Mouse (Mus musculus) embryonic facial prominence, embryonic 12.5 days (tissue): Measurements from ENCODE around the gene Pink1. TPM values are rescaled to one million over a fixed set of nuclear protein-coding genes. Genes with fewer than 3 reads are reported as not detected.

Experiments
- ATAC-seq: fragments of 200-750 bp; cut with Nextera tagmentation; 2 replicates; pipeline ENCODE4 v1.8.0; 2017; ENCODE audit not compliant: insufficient number of reproducible peaks, insufficient read depth, low FRiP score, low TSS enrichment
- H3K27ac ChIP-seq: fragments of 300-500 bp; sonication (generic); 2 replicates; pipeline ENCODE4 v1.5.1; 2016; ENCODE audit warnings: mild to moderate bottlenecking
- H3K27me3 ChIP-seq: fragments of 300-500 bp; sonication (generic); 2 replicates; pipeline ENCODE4 v1.6.1; 2016; ENCODE audit warnings: mild to moderate bottlenecking, moderate library complexity
- H3K36me3 ChIP-seq: fragments of 300-500 bp; sonication (generic); 2 replicates; pipeline ENCODE4 v1.6.1; 2016; ENCODE audit warnings: mild to moderate bottlenecking
- H3K4me1 ChIP-seq: fragments of 300-500 bp; sonication (generic); 2 replicates; pipeline ENCODE4 v1.6.1; 2016
- H3K4me2 ChIP-seq: fragments of 300-500 bp; sonication (generic); replicated peaks from 2 replicates; pipeline ENCODE4 v1.6.1; 2016; ENCODE audit warnings: mild to moderate bottlenecking, moderate library complexity
- H3K4me3 ChIP-seq: fragments of 300-500 bp; sonication (generic); 2 replicates; pipeline ENCODE4 v1.5.1; 2016; ENCODE audit warnings: mild to moderate bottlenecking
- H3K9ac ChIP-seq: fragments of 300-500 bp; sonication (generic); 2 replicates; pipeline ENCODE4 v1.6.1; 2016; ENCODE audit warnings: mild to moderate bottlenecking, moderate library complexity
- H3K9me3 ChIP-seq: fragments of 300-500 bp; sonication (generic); 2 replicates; pipeline ENCODE4 v1.6.1; 2016; ENCODE audit warnings: mild to moderate bottlenecking, moderate library complexity
- WGBS: fragments of 180-500 bp; shearing (Covaris S2); methylation state at CpG from one replicate; pipeline ENCODE4 v1.1.7; 2016; 5-methylcytosine and 5-hydroxymethylcytosine counted together
- polyA plus RNA-seq: library from polyadenylated mRNA; unstranded; fragments of >200 nt; fragmentation: Nextera tagmentation; extraction: Ambion mirVana; gene quantifications from 2 replicates; pipeline ENCODE4 v1.2.1, GENCODE M21; 2016

The Pink1 gene
- polyA plus RNA-seq, 1 experiment from 2014 or later, result 54.9 TPM

DNA sequence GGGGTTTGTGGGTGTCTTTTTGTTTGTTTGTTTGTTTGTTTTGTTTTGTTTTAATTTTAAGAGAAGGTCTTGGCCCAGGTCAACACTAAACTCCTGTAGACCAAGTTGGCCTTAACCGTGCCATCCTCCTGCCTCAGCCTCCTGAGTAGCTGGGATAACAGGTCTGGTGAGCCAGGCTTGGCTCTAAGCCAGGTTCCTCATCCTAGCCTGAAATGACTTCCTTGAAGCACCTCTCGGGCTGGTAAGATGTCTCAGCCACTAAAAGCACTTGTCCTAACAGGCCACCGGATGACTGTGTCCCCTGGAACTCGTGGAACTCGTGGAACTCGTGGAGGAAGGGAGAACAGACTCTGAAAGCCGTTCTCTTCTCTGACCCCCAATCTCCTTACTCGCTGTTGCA, 30.0 kb upstream of the Pink1 start:
- no peak overlapping the region for H3K27ac ChIP-seq
- H3K4me2 ChIP-seq, result no peak overlapping the region
- H3K9ac ChIP-seq, result no peak overlapping the region
- H3K4me3 ChIP-seq, result no peak overlapping the region
- H3K36me3 ChIP-seq, result no peaks in the 10 kb centered on the region
- H3K9me3 ChIP-seq, result no peaks in the 10 kb centered on the region
- no peak for ATAC-seq
- WGBS, result 83% methylated on average over 8 of the region's 8 CpGs
- H3K27me3 ChIP-seq, result peaks cover 9% of the 10 kb centered on the region; the same call in 1 of the 2 replicates
- no peaks in the 10 kb centered on the region for H3K4me1 ChIP-seq

DNA sequence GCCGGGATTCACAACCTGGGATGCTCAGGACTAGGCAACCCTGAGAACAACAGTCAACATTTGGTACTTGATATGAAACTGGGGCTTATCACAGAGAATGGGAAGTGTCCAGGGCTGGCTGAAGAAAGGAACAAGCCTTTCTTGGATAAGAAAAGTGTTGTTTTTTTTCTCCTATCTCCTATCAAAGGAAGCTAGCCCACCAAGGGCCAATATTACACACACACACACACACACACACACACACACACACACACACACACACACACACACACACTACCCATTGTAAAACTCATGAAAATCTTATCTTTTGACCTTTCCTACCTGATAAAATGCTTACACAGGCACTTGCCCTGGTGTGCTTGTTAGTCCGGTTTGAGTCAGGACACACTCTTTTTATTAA, 29.4 kb upstream of the Pink1 start:
- Histone ChIP-seq H3K4me1 (no peaks in the 10 kb centered on the region), H3K27me3 (peaks cover 4% of the 10 kb centered on the region; the same call in 1 of the 2 replicates), H3K27ac (no peak overlapping the region), H3K36me3 (no peaks in the 10 kb centered on the region), H3K4me2 (no peak overlapping the region), H3K4me3 (no peak overlapping the region), H3K9ac (no peak overlapping the region), H3K9me3 (no peaks in the 10 kb centered on the region)
- ATAC-seq, result no peak
- WGBS, result 87% methylated on average over 2 of the region's 2 CpGs

DNA sequence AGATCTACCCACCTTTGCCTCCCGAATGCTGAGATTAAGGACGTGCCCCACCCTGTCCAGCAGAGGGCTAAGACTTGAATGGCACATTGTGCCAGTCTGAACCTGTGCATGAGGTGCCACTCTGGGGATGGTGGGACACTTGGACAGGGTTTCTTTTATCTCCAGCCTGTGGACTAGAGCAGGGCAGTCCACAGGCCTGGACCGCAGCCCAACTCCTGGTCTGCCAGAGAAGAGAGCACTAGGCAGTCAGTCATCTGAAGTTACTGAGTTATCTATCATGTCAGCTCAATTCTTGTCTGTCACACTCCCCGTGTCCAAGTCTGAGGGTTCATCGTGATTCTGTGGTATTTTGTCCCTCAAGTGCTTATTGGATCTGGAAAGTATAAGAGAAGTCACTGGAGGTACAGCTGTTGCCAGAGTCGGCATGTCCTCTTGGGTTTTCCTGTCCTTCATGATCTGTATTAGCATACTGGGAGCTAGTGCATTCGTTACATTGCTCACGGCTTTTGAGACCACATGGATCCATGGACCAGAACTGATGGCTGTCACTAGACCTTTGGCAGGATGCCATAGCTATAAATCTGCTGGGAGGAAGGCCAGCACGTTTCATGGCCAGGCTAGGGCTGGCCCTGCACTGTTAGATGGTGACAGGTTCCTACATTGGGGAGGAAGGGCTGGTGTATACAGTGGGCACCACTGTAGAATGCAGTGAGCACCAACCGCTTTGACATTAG, 27.5 kb upstream of the Pink1 start:
- no peaks in the 10 kb centered on the region for H3K27me3 ChIP-seq
- H3K4me1 ChIP-seq, result no peaks in the 10 kb centered on the region
- no peaks in the 10 kb centered on the region for H3K36me3 ChIP-seq
- H3K9ac ChIP-seq, result no peak overlapping the region
- H3K27ac ChIP-seq, result no peak overlapping the region
- no peak overlapping the region for H3K4me2 ChIP-seq
- no peak for ATAC-seq
- H3K9me3 ChIP-seq, result no peaks in the 10 kb centered on the region
- WGBS, result 78% methylated on average over 10 of the region's 10 CpGs
- no peak overlapping the region for H3K4me3 ChIP-seq

- no peak for ATAC-seq
- Histone ChIP-seq H3K27me3 (no peaks in the 10 kb centered on the region), H3K4me2 (no peak overlapping the region), H3K9me3 (no peaks in the 10 kb centered on the region), H3K9ac (no peak overlapping the region), H3K4me1 (no peaks in the 10 kb centered on the region), H3K4me3 (no peak overlapping the region), H3K36me3 (no peaks in the 10 kb centered on the region), H3K27ac (no peak overlapping the region)
- 66% methylated on average over 6 of the region's 6 CpGs for WGBS
These were observed 26.6 kb upstream of the Pink1 start for GRCm38 (mm10) chr4:138352692-138353091.

- Histone ChIP-seq H3K4me2 (no peak overlapping the region), H3K4me3 (no peak overlapping the region), H3K9me3 (no peaks in the 10 kb centered on the region), H3K27me3 (no peaks in the 10 kb centered on the region), H3K27ac (no peak overlapping the region), H3K9ac (no peak overlapping the region), H3K4me1 (no peaks in the 10 kb centered on the region), H3K36me3 (no peaks in the 10 kb centered on the region)
- no peak for ATAC-seq
- 82% methylated on average over 5 of the region's 5 CpGs for WGBS
These were observed 25.7 kb upstream of the Pink1 start for GRCm38 (mm10) chr4:138351821-138352220.

- Histone ChIP-seq H3K4me1 (no peaks in the 10 kb centered on the region), H3K4me3 (no peak overlapping the region), H3K27me3 (no peaks in the 10 kb centered on the region), H3K36me3 (no peaks in the 10 kb centered on the region), H3K9me3 (no peaks in the 10 kb centered on the region), H3K9ac (no peak overlapping the region), H3K4me2 (no peak overlapping the region), H3K27ac (no peak overlapping the region)
- WGBS, result 74% methylated on average over 7 of the region's 7 CpGs
- no peak for ATAC-seq
These were observed 22.6 kb upstream of the Pink1 start for GRCm38 (mm10) chr4:138348716-138349115.

- Histone ChIP-seq H3K9ac (no peak overlapping the region), H3K4me2 (no peak overlapping the region), H3K4me1 (no peaks in the 10 kb centered on the region), H3K27me3 (no peaks in the 10 kb centered on the region), H3K4me3 (no peak overlapping the region), H3K36me3 (no peaks in the 10 kb centered on the region), H3K27ac (no peak overlapping the region), H3K9me3 (no peaks in the 10 kb centered on the region)
- ATAC-seq, result no peak
- WGBS, result 76% methylated on average over 1 of the region's 1 CpGs
These were observed 21.2 kb upstream of the Pink1 start for GRCm38 (mm10) chr4:138347280-138347679.

- 79% methylated on average over 9 of the region's 9 CpGs for WGBS
- H3K36me3 ChIP-seq, result no peaks in the 10 kb centered on the region
- H3K4me1 ChIP-seq, result no peaks in the 10 kb centered on the region
- H3K9ac ChIP-seq, result no peak overlapping the region
- no peak overlapping the region for H3K4me3 ChIP-seq
- no peaks in the 10 kb centered on the region for H3K9me3 ChIP-seq
- no peak for ATAC-seq
- no peaks in the 10 kb centered on the region for H3K27me3 ChIP-seq
- no peak overlapping the region for H3K27ac ChIP-seq
- no peak overlapping the region for H3K4me2 ChIP-seq
These were observed 18.9 kb upstream of the Pink1 start for GRCm38 (mm10) chr4:138344891-138345545.

DNA sequence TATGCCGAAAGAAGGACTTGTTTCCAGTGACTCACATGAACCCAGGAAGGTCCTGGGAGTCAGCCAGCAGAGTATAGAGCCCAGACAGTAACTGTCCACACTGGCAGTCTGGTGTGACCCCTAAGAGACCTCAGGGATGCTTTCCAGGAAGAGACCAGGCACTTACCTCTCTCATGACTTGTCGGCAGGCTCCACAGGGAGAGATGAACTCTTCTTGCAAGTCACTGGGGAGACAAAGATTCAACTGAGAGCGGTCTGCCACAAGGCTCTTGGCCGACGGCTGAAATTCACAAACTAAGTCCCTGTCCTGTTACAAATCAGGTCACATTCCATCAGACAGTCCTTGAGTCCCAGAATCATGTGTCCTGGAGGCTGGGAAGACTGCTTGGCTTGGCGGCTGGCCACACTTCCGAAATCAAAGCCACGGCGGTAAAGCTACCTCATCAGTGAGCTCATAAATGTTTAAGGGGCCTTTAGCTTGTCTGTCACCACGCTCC, 17.3 kb upstream of the Pink1 start:
- H3K36me3 ChIP-seq, result no peaks in the 10 kb centered on the region

DNA sequence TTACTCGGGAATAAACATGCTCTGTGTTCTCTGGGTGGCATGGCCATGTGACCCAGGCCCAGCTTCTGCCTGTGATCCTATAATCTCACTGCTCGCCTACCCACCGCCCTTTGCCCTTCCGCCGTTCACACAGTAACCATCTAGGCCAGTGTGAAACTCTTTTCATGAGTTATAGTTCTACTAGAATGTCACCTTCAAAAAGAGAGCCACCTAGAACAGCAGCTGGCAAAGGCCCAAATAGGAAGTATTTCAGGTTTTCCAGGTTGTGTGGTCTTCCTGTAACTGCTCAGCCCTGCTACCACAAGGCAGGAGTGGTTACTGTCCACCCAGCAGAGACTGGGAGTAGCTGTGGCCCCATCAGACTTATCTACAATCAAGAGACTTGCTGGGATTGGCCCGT, 16.7 kb upstream of the Pink1 start:
- no peaks in the 10 kb centered on the region for H3K27me3 ChIP-seq
- 80% methylated on average over 6 of the region's 6 CpGs for WGBS
- no peaks in the 10 kb centered on the region for H3K4me1 ChIP-seq
- H3K27ac ChIP-seq, result no peak overlapping the region
- H3K4me3 ChIP-seq, result no peak overlapping the region
- H3K9me3 ChIP-seq, result no peaks in the 10 kb centered on the region
- ATAC-seq, result no peak
- H3K36me3 ChIP-seq, result no peaks in the 10 kb centered on the region
- no peak overlapping the region for H3K9ac ChIP-seq
- no peak overlapping the region for H3K4me2 ChIP-seq

More for the DNA sequence above, 17.3 kb upstream of the Pink1 start:
- Histone ChIP-seq H3K27me3 (no peaks in the 10 kb centered on the region), H3K9me3 (no peaks in the 10 kb centered on the region), H3K4me2 (no peak overlapping the region), H3K4me1 (no peaks in the 10 kb centered on the region), H3K27ac (no peak overlapping the region), H3K9ac (no peak overlapping the region), H3K4me3 (no peak overlapping the region)
- 76% methylated on average over 10 of the region's 10 CpGs for WGBS
- no peak for ATAC-seq

GRCm38 (mm10) chr4:138342048-138342447, 15.9 kb upstream of the Pink1 start:
- Histone ChIP-seq H3K4me3 (no peak overlapping the region), H3K9me3 (no peaks in the 10 kb centered on the region), H3K4me2 (no peak overlapping the region), H3K27ac (no peak overlapping the region), H3K4me1 (no peaks in the 10 kb centered on the region), H3K36me3 (no peaks in the 10 kb centered on the region), H3K9ac (no peak overlapping the region), H3K27me3 (no peaks in the 10 kb centered on the region)
- WGBS, result 80% methylated on average over 7 of the region's 7 CpGs
- ATAC-seq, result no peak

- Histone ChIP-seq H3K27ac (no peak overlapping the region), H3K4me2 (no peak overlapping the region), H3K4me3 (no peak overlapping the region), H3K4me1 (no peaks in the 10 kb centered on the region), H3K36me3 (no peaks in the 10 kb centered on the region), H3K27me3 (no peaks in the 10 kb centered on the region), H3K9ac (no peak overlapping the region), H3K9me3 (no peaks in the 10 kb centered on the region)
- WGBS, result 61% methylated on average over 8 of the region's 8 CpGs
- no peak for ATAC-seq
These were observed 15.3 kb upstream of the Pink1 start for GRCm38 (mm10) chr4:138341393-138341792.
